Mouse (Mus musculus) kidney, postnatal 14 days (tissue): ENCODE results near the gene Glud1.

Source experiments
- DNase-seq: peaks from one replicate; pipeline ENCODE4 v3.0.0; 2022; ENCODE audit warnings: mixed read lengths

Glud1 gene

DNA sequence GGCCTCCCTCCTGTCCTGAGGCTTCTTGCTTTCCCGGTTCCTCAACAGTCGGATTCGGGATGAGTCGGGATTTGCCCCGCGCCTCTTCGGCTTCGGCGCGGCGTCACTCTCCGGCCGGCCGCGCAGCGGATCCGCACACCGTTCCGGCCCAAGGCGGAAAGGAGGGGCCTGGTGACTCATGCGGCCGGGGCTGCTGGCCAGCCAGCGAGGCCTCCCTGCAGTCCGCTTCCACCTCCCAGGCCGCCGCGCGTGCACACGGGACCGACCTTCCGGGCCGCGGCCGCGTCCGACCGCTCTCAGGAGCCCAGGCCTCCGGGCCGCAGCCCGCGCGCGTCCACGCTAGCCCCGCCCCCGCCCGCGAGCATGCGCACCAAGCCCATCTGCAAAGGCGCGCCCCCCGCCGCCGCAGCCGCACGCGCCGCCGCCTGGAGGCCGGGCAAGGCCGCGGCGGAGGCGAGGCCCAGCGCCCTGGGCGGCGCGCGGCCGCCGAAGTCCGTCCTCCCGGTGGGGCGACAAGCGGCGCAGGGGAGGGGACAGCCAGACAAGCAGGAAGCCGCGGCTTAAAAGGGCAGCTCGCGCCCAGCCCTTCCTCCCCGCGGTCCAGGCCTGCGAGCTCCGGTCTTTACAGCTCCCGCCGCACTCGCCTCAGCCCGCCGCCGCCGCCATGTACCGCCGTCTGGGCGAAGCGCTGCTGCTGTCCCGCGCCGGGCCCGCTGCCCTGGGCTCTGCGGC is at the start of gene Glud1, which contains the start of gene Shld2:
Glud1 (plus strand) TSS at position 494 of the 732 bp plus-strand sequence.
Shld2 (minus strand) TSS at position 260 of the 732 bp plus-strand sequence.
- DNase-seq: peak; percentile 99

- peak; percentile 28 for DNase-seq
Measured at GRCm38 (mm10) chr14:34268046-34268445, 42.5 kb upstream of the Glud1 start.

DNA sequence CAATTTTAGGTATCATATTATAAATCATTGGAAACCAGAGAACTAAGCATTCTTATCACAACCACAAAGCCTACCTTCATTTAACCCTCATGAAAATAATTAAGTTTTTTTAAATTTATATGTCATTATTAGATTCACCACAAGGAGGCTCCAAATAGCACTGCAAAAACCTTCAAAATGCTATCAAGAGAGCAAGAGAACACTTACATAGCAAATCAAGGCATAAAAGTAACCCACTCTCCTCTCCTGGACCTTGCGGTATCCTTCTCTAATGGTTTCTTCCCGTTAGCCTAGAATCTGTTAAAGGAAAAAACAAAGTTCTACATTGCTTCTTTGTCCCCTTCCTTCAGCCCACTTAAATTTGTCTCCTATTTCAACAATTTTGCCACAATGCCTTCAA is 37.2 kb upstream of the Glud1 start:
- DNase-seq: no peak

DNA sequence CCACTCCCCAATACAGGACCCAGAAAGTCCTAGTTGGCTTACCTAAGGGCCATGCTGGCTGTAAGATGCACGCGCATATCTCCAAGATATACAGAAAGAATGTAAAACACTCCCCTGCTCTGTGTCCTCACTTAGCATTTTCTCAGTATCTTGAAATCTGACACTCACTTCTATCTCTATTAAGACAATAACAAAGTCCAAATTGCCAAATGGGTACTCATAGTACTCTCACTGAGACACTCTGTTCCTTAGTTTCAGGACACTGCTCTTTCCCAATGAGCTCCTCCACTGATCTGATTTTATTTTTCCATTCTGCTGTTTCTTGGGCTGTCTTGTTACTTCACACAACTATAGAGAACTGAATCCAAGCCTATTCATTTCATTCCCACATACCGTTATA is 36.4 kb upstream of the Glud1 start:
- DNase-seq: no peak

- DNase-seq: no peak
Measured at GRCm38 (mm10) chr14:34275225-34275624, 35.3 kb upstream of the Glud1 start.

- no peak for DNase-seq
Measured at GRCm38 (mm10) chr14:34279726-34280125, 30.8 kb upstream of the Glud1 start.

DNA sequence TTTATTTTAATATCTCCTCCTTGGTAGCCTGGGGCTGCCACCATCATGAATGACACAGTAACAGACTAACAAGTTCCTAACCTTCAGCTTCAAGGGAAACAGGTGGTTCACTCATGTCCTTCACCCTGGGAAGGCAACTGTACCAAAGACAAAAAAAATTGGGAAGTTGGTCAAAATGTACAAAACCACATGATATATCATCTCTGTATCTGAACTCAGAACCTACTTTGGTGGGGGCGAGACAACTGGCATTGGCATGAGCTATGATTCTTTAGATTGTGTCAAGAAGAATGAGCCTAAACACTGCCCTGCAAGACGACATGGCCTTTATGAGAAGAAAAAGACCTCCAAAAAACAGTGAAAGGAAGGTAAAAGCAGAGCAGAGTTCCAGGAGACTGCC is 29.7 kb upstream of the Glud1 start:
- no peak for DNase-seq

DNA sequence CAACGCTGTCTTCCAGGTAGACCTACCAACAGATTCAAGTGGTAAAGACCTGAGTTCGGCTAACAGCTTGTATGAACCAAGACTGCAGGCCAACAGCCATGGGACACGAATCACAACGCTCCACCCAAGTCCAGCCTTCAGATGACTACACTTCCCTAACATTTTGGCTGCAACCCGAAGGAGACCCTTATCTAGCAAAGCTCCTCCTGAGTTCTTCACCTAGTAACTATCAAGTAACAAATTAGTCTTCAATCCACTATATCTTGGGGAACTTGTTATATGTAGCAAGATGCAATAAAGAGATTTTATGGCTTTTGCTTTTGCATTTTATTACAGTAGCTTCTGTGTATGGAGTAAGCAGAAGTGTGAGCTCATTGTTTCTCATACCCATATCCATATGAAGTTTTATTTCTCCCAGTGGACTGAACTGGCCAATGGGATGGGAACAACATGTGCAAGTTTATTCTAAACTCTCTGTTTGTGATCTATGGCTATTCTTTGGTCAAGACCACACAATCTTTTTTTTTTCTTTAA is 28.7 kb upstream of the Glud1 start:
- no peak for DNase-seq

DNA sequence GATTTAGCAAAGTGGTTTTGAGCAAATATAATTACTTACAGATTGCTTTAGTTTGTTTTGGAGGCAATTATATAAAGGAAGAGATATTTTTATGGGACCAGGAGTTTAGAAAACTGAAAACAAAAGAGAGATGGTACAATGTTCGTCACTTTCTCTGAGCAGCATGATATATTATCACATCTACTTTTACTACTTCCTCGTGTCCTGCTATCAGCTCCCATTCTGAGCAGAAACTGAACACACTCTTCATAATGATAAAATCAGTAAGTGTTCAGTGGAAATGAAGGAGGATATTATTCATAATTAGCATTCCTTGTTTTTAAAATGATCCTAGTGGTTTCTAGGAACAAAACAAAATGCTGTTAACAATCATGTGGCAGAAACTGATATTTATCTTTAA is 22.1 kb upstream of the Glud1 start:
- no peak for DNase-seq

- DNase-seq: no peak
Measured at GRCm38 (mm10) chr14:34289259-34290015, 21.1 kb upstream of the Glud1 start.

GRCm38 (mm10) chr14:34290229-34290628 is 20.3 kb upstream of the Glud1 start:
- no peak for DNase-seq

DNA sequence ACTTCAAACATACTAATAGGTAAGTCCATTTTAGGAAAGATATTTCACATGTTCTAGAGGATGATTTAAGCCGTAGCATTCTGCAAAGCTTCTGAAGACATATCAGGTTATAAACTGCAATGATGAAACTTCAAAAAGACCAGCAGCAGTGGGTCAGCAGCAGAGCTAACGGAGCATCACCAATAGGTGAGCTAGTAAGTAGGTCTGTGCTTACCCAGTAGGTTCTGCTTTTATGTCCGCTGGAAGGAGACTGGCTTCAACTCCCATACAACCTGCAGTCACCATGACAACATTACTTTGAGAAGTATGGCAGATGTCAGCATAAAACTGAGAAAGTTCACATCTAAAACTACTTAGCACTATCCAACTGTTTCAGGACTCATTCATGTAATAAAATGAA is 16.9 kb upstream of the Glud1 start:
- peak; percentile 54 for DNase-seq

- DNase-seq: no peak
Measured at GRCm38 (mm10) chr14:34296350-34296749, 14.2 kb upstream of the Glud1 start.

- DNase-seq: no peak
Measured at GRCm38 (mm10) chr14:34297038-34297437, 13.5 kb upstream of the Glud1 start.

- DNase-seq: peak; percentile 45
Measured at GRCm38 (mm10) chr14:34297634-34298033, 12.9 kb upstream of the Glud1 start.

GRCm38 (mm10) chr14:34298871-34299700 is 11.4 kb upstream of the Glud1 start:
- peak; percentile 29 for DNase-seq

GRCm38 (mm10) chr14:34302681-34303242 is 7.8 kb upstream of the Glud1 start:
- DNase-seq: peak; percentile 33

DNA sequence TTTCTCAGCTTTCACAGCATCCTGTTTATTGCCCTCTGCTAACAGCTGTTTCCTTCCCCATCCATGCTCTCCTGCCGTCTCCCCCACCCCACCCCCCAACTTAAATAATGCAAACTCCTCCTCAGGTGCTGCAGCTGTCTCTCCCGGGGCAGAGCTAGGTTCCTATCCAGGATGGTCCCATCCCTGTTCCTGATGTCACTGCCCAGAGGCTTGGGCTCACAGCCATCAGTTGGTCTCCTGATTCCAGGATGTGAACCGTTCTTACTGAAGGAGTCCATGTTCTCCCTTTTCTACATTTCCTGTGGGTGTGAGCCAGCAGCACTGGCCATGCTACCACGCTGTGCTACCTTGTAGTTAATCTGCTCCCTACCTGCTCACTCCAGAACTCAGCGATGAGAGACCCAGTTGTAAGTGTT is 7.3 kb upstream of the Glud1 start:
- peak; percentile 57 for DNase-seq

DNA sequence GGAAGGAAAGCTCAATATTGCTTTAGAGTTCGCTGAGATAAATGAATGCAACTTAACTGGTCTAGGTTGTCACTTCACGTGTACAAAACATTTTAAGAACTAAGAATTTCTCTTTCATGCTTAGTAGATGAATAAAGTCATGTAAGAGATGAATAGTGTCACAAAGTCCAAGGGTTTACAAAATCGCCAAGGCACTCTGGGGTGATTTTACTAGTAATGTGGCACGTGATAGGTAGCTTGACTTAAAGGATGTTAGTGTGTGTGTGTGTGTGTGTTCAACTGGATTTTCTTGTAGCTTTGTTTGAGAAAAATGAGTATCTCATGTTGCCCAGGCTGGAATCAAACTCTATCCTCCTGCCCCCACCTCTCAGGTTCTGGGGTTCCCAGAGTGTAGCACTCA is 1.3 kb upstream of the Glud1 start:
- no peak for DNase-seq

- no peak for DNase-seq
Measured at GRCm38 (mm10) chr14:34309907-34310233, 657 bp upstream of the Glud1 start.

DNA sequence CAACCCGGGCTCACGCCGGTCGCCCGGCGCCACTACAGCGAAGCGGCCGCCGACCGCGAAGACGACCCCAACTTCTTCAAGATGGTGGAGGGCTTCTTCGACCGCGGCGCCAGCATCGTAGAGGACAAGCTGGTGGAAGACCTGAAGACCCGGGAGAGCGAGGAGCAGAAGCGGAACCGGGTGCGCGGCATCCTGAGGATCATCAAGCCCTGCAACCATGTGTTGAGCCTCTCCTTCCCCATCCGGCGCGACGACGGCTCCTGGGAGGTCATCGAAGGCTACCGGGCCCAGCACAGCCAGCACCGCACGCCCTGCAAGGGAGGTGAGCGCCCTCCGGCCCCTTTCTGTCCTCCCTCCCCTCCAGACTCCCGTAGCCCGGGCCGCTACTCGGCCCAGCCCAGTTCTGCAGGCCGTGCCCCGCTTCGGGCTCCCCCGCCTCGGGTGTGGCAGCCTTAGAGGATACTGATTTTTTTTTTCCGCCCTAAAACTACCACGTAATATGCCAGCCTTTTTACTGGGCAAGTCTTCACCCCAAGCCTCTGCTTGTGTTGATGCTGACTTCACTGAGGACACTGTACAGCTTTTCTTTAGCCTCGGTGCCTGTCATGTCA is 599 bp downstream of the Glud1 start:
- DNase-seq: peak; percentile 59

GRCm38 (mm10) chr14:34311691-34312090 is 1.2 kb downstream of the Glud1 start:
- DNase-seq: peak; percentile 61
